Mouse (Mus musculus): ENCODE data around the gene Olfr1215.
"Not testable (repeated sequence)": the region's sequence is repeated elsewhere in the genome, so short reads cannot be mapped to it uniquely, and the experiment has no call there.

Gene Olfr1215

GRCm38 (mm10) chr2:89006873-89007272, at the start of gene Olfr1215:
Olfr1215 (minus strand) TSS chr2:89006973.
- no peak for DNase-seq (ENCODE audit: low spot score)

GRCm38 (mm10) chr2:89031965-89032364, 25.2 kb upstream of the Olfr1215 start, which contains the start of gene Olfr1217:
Olfr1217 (minus strand) TSS chr2:89032065.
- no peak for DNase-seq (ENCODE audit: low spot score)

GRCm38 (mm10) chr2:89021436-89021835, 14.7 kb upstream of the Olfr1215 start:
- not testable (repeated sequence) for DNase-seq (ENCODE audit: low spot score)

- DNase-seq (ENCODE audit: low spot score): no peak
These were observed 11.5 kb upstream of the Olfr1215 start, which contains the start of gene Olfr1216 for GRCm38 (mm10) chr2:89018240-89018639. Olfr1216 (minus strand) TSS chr2:89018340.

GRCm38 (mm10) chr2:88992553-88992952, 14.2 kb downstream of the Olfr1215 start, which contains the start of gene Olfr1214:
Olfr1214 (minus strand) TSS chr2:88992653.
- DNase-seq (ENCODE audit: low spot score): no peak

GRCm38 (mm10) chr2:88980181-88980580, 26.6 kb downstream of the Olfr1215 start, which contains the start of gene Gm13762:
Gm13762 (minus strand) TSS chr2:88980281.
- DNase-seq (ENCODE audit: low spot score): no peak

- no peak for DNase-seq (ENCODE audit: low spot score)
These were observed 53.1 kb downstream of the Olfr1215 start, which contains the start of gene Olfr1212 for GRCm38 (mm10) chr2:88953669-88954068. Olfr1212 (plus strand) TSS chr2:88953969.
